Mouse (Mus musculus): ENCODE measurements around the gene Slc25a16.
"Not testable (repeated sequence)": the region's sequence is repeated elsewhere in the genome, so short reads cannot be mapped to it uniquely, and the experiment has no call there.

Gene Slc25a16

GRCm38 (mm10) chr10:62895386-62895785, 25.0 kb upstream of the Slc25a16 start:
- no peaks in the 10 kb centered on the region for H3K27me3 ChIP-seq (ENCODE audit: control insufficient read depth, insufficient read depth, low read length, poor library complexity, severe bottlenecking)
- DNase-seq (ENCODE audit: low read depth, low spot score) = no peak
- H3K36me3 ChIP-seq (ENCODE audit: control insufficient read depth, insufficient read depth, low read length, poor library complexity, severe bottlenecking) = no peaks in the 10 kb centered on the region

- H3K27me3 ChIP-seq (ENCODE audit: control insufficient read depth, insufficient read depth, low read length, poor library complexity, severe bottlenecking) = no peaks in the 10 kb centered on the region
- H3K36me3 ChIP-seq (ENCODE audit: control insufficient read depth, insufficient read depth, low read length, poor library complexity, severe bottlenecking) = no peaks in the 10 kb centered on the region
Observed at GRCm38 (mm10) chr10:62896035-62896434, 24.4 kb upstream of the Slc25a16 start.

GRCm38 (mm10) chr10:62896774-62897173, 23.7 kb upstream of the Slc25a16 start:
- H3K36me3 ChIP-seq (ENCODE audit: control insufficient read depth, insufficient read depth, low read length, poor library complexity, severe bottlenecking) = no peaks in the 10 kb centered on the region
- no peaks in the 10 kb centered on the region for H3K27me3 ChIP-seq (ENCODE audit: control insufficient read depth, insufficient read depth, low read length, poor library complexity, severe bottlenecking)
- DNase-seq (ENCODE audit: low read depth, low spot score) = no peak

More at GRCm38 (mm10) chr10:62896035-62896434, 24.4 kb upstream of the Slc25a16 start:
- no peak for DNase-seq (ENCODE audit: low read depth, low spot score)

GRCm38 (mm10) chr10:62897437-62897836, 23.0 kb upstream of the Slc25a16 start:
- DNase-seq (ENCODE audit: low read depth, low spot score) = no peak
- no peaks in the 10 kb centered on the region for H3K27me3 ChIP-seq (ENCODE audit: control insufficient read depth, insufficient read depth, low read length, poor library complexity, severe bottlenecking)
- H3K36me3 ChIP-seq (ENCODE audit: control insufficient read depth, insufficient read depth, low read length, poor library complexity, severe bottlenecking) = no peaks in the 10 kb centered on the region

- Histone ChIP-seq H3K27me3 (ENCODE audit: control insufficient read depth, insufficient read depth, low read length, poor library complexity, severe bottlenecking) (no peaks in the 10 kb centered on the region), H3K36me3 (ENCODE audit: control insufficient read depth, insufficient read depth, low read length, poor library complexity, severe bottlenecking) (no peaks in the 10 kb centered on the region)
- no peak for DNase-seq (ENCODE audit: low read depth, low spot score)
Observed at GRCm38 (mm10) chr10:62898061-62898460, 22.4 kb upstream of the Slc25a16 start.

- Histone ChIP-seq H3K36me3 (ENCODE audit: control insufficient read depth, insufficient read depth, low read length, poor library complexity, severe bottlenecking) (no peaks in the 10 kb centered on the region), H3K27me3 (ENCODE audit: control insufficient read depth, insufficient read depth, low read length, poor library complexity, severe bottlenecking) (no peaks in the 10 kb centered on the region)
Observed at GRCm38 (mm10) chr10:62900144-62900543, 20.3 kb upstream of the Slc25a16 start.

GRCm38 (mm10) chr10:62901826-62902225, 18.6 kb upstream of the Slc25a16 start:
- DNase-seq (ENCODE audit: low read depth, low spot score) = no peak
- no peaks in the 10 kb centered on the region for H3K36me3 ChIP-seq (ENCODE audit: control insufficient read depth, insufficient read depth, low read length, poor library complexity, severe bottlenecking)
- no peaks in the 10 kb centered on the region for H3K27me3 ChIP-seq (ENCODE audit: control insufficient read depth, insufficient read depth, low read length, poor library complexity, severe bottlenecking)

More at GRCm38 (mm10) chr10:62900144-62900543, 20.3 kb upstream of the Slc25a16 start:
- DNase-seq (ENCODE audit: low read depth, low spot score) = no peak

- H3K27me3 ChIP-seq (ENCODE audit: control insufficient read depth, insufficient read depth, low read length, poor library complexity, severe bottlenecking) = no peaks in the 10 kb centered on the region
- no peak for DNase-seq (ENCODE audit: low read depth, low spot score)
- H3K36me3 ChIP-seq (ENCODE audit: control insufficient read depth, insufficient read depth, low read length, poor library complexity, severe bottlenecking) = no peaks in the 10 kb centered on the region
Observed at GRCm38 (mm10) chr10:62902829-62903228, 17.6 kb upstream of the Slc25a16 start.

- no peaks in the 10 kb centered on the region for H3K27me3 ChIP-seq (ENCODE audit: control insufficient read depth, insufficient read depth, low read length, poor library complexity, severe bottlenecking)
- DNase-seq (ENCODE audit: low read depth, low spot score) = no peak
- no peaks in the 10 kb centered on the region for H3K36me3 ChIP-seq (ENCODE audit: control insufficient read depth, insufficient read depth, low read length, poor library complexity, severe bottlenecking)
Observed at GRCm38 (mm10) chr10:62906336-62906735, 14.1 kb upstream of the Slc25a16 start.

GRCm38 (mm10) chr10:62908896-62909295, 11.5 kb upstream of the Slc25a16 start, which contains the start of gene Tet1:
Gene Tet1, minus strand, starts transcription at chr10:62908996.
- H3K36me3 ChIP-seq (ENCODE audit: control insufficient read depth, insufficient read depth, low read length, poor library complexity, severe bottlenecking); DNase-seq (ENCODE audit: low read depth, low spot score); H3K27me3 ChIP-seq (ENCODE audit: control insufficient read depth, insufficient read depth, low read length, poor library complexity, severe bottlenecking): not testable (repeated sequence)

- DNase-seq (ENCODE audit: low read depth, low spot score) = no peak
- H3K36me3 ChIP-seq (ENCODE audit: control insufficient read depth, insufficient read depth, low read length, poor library complexity, severe bottlenecking) = no peaks in the 10 kb centered on the region
- no peaks in the 10 kb centered on the region for H3K27me3 ChIP-seq (ENCODE audit: control insufficient read depth, insufficient read depth, low read length, poor library complexity, severe bottlenecking)
Observed at GRCm38 (mm10) chr10:62911120-62911519, 9.3 kb upstream of the Slc25a16 start.

GRCm38 (mm10) chr10:62918985-62919384, 1.4 kb upstream of the Slc25a16 start:
- DNase-seq (ENCODE audit: low read depth, low spot score) = no peak
- H3K27me3 ChIP-seq (ENCODE audit: control insufficient read depth, insufficient read depth, low read length, poor library complexity, severe bottlenecking) = no peaks in the 10 kb centered on the region
- no peaks in the 10 kb centered on the region for H3K36me3 ChIP-seq (ENCODE audit: control insufficient read depth, insufficient read depth, low read length, poor library complexity, severe bottlenecking)

GRCm38 (mm10) chr10:62920766-62921156, 328 bp downstream of the Slc25a16 start:
- no peak for DNase-seq (ENCODE audit: low read depth, low spot score)
- Histone ChIP-seq H3K27me3 (ENCODE audit: control insufficient read depth, insufficient read depth, low read length, poor library complexity, severe bottlenecking) (no peaks in the 10 kb centered on the region), H3K36me3 (ENCODE audit: control insufficient read depth, insufficient read depth, low read length, poor library complexity, severe bottlenecking) (no peaks in the 10 kb centered on the region)

GRCm38 (mm10) chr10:62924096-62924635, 3.7 kb downstream of the Slc25a16 start:
- peaks cover 6% of the 10 kb centered on the region; the same call in 1 of the 2 replicates for H3K36me3 ChIP-seq (ENCODE audit: control insufficient read depth, insufficient read depth, low read length, poor library complexity, severe bottlenecking)
- DNase-seq (ENCODE audit: low read depth, low spot score) = no peak

GRCm38 (mm10) chr10:62932381-62932780, 11.9 kb downstream of the Slc25a16 start:
- no peaks in the 10 kb centered on the region for H3K27me3 ChIP-seq (ENCODE audit: control insufficient read depth, insufficient read depth, low read length, poor library complexity, severe bottlenecking)
- peaks cover 9% of the 10 kb centered on the region; the same call in 1 of the 2 replicates for H3K36me3 ChIP-seq (ENCODE audit: control insufficient read depth, insufficient read depth, low read length, poor library complexity, severe bottlenecking)
- peak; percentile 24 for DNase-seq (ENCODE audit: low read depth, low spot score)

More at GRCm38 (mm10) chr10:62924096-62924635, 3.7 kb downstream of the Slc25a16 start:
- no peaks in the 10 kb centered on the region for H3K27me3 ChIP-seq (ENCODE audit: control insufficient read depth, insufficient read depth, low read length, poor library complexity, severe bottlenecking)

All from splenic B cell, adult 2 months (primary cell).